Mouse (Mus musculus) kidney, adult 2 months (tissue): Measurements from ENCODE around the gene Znrf3.

ENCODE experiments used
- CTCF ChIP-seq: fragments of 200-500 bp; conservative IDR thresholded peaks from 2 replicates; pipeline ENCODE4 v1.5.1; 2011; ENCODE audit warnings: low read depth, mild to moderate bottlenecking, control low read depth, low read length, moderate library complexity, mixed read lengths; ENCODE audit not compliant: insufficient read depth, insufficient read length
- POLR2A ChIP-seq: fragments of 200-500 bp; IDR thresholded peaks from one replicate; pipeline ENCODE4 v1.6.1; 2011; ENCODE audit warnings: low read depth, low read length, control low read depth

GRCm38 (mm10) chr11:5382652-5383051 lies 62.0 kb downstream of the Znrf3 start:
- TF ChIP-seq CTCF (no peak), POLR2A (no peak)
